Mouse (Mus musculus) thymus, postnatal 36 days (tissue): ENCODE data around the gene H2-D1.

ENCODE experiments used
- DNase-seq, 2 experiments: peaks; one replicate each; pipeline ENCODE4 v3.0.0; 2022; ENCODE audit warnings: mixed read lengths in 2 of 2

Gene H2-D1

DNA sequence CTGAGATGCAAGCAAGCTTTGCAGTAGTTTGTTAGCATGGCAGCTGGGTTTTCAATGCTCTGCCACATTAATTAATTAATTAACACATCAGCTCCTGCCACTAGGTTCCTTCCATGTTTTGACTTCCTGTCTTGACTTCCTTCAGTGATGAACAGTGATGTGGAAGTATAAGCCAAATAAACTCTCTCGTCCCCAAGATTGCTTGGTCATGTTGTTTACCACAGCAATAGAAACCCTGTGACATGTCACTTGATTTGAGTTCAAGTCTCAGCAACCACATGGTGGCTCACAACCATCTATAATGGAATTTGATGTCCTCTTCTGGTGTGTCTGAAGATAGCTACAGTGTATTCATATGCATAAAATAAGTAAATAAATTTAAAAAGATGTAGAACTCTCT is 5.2 kb upstream of the H2-D1 start:
- no peak for DNase-seq

DNA sequence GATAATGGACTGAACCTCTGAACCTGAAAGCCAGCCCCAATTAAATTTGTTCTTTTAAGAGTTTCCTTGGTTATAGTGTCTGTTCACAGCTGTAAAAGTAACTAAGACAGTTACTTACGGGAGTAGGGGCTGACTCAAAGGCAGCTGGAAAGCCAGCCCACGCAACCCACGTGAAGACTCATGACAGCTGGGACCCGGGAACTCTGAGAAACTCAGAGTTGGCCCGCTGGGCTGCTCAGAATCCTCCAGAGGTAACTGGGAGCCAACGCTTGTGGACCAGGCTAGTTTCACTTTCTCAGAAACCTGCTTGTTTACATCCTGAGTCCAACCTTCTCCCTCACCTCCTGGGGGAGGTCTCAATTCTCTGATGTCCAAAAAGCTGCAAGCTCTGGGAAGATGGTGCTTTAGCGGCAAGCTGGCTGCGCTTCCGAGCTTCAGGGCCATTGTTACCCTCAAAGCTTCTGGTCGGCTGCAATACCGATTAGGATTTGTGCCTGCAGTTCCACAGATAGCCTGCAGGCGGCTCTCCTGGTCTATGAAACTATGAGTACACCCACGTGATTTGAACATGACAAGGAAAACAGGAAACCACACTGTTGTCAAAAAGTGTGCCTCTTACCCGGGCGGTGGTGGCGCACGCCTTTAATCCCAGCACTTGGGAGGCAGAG is 4.6 kb upstream of the H2-D1 start:
- peak; percentile 93 to 95 for DNase-seq

DNA sequence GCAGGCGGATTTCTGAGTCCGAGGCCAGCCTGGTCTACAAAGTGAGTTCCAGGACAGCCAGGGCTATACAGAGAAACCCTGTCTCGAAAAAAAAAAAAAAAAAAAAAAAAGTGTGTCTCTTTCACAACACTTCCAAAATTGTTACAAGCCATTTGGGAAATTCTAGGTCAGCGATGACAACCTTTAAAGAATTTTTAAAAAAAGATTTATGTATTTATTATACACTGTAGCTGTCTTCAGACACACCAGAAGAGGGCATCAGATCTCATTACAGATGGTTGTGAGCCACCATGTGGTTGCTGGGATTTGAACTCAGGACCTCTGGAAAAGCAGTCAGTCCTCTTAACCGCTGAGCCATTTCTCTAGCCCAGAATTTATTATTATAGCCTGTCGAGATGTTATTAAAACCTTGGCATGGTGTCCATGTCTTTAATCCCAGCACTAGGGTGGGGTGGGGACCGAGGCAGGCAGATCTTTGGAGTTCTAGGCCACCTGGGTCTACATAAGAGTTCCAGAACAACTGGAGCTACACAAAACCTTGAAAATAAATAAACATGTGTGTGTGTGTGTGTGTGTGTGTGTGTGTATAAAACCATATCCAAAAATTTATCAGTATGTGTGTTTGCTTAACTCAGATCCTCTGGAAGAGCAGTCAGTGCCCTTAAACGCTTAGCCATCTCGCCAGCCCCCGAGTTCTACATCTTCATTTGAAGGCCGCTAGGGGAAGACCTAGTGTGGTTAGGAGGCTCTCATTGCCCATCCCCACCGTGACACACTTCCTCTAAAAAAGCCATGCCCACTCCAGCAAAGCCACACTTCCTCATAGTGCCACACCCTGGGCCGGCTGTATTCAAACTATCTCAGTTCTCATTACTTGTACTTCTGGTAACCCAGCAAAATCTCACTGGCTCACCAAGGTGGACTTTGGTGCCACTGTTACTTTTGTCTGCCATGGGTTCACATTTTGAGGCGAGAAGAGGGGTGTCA is 3.7 kb upstream of the H2-D1 start:
- DNase-seq: peak in 1 of 2 experiments; percentile 29

DNA sequence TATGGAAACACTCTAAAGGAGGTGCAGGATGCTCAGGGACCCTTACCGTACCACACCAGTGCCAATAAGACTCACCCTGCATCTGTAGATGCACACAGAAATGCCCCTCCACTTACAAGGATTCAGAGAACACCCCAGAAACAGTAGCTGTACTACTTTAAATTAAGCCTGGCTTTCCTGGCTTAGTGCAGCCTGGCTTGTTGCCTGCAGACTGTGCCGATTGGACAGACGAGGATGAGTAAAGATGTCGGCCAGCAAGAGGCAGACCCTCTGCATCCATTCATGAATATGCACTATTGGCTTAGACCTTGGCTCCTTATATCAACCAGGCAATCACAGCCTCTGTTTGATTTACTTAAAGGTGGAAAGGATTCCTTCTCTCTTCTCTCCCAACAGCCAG is 2.9 kb upstream of the H2-D1 start:
- DNase-seq: no peak

DNA sequence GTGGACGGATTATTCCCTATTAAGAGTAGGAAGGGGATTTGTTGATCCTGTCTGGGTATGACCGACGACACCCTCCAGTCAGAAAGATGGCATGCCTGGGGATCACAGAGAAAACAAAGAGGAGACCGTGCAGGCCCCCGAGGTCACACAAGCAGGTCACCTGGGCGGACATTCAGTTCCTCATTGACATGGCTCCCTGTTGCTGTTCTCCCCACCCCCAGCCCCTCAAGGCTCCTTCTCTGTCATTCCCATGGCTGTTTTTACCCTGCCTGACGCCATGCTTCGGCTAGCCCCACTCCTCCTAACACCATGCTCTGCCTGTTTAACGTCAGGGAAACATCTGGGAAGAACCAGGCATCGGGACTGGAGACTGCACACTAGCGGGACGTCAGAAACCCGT is 879 bp upstream of the H2-D1 start:
- DNase-seq: no peak

DNA sequence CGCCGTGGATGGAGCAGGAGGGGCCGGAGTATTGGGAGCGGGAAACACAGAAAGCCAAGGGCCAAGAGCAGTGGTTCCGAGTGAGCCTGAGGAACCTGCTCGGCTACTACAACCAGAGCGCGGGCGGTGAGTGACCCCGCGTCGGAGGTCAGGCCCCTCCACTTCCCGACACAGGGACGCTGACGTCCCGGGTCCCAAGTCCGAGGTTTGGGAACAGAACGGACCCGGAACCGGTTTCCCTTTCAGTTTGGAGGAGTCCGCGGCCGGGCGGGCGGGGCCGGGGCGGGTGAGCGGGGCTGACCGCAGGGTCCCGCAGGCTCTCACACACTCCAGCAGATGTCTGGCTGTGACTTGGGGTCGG is 973 bp downstream of the H2-D1 start:
- no peak for DNase-seq

DNA sequence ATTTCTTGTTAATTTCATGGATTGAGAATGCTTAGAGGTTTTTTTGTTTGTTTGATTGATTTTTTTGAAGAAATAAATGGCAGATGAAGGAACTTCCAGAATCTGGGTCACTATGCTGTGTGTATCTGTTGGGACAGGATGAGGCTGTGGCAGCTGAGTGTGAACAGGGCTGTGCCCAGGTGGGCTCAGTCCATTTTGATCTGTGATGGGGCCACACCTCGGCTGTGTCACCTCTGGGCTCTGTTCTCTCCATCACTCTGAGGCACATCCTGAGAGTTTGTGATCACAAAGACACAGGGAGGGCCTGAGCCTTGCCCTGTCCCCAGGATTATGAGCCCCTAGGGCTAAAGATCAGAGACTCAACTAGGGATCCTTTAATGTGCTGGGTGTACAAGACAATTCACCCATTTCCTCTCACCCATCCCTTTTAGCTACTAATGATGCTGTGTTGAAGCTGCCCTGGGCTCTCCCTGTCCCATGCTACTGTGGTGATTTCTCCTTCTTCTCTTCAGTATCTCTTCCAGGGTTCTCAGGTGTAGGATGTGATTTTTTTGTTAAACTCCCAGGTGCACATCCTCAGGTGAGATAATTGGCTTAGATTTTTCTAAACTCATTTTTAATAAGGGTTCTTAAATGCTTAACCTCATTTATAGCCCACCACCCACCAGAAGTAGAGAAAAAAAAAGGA is 5.0 kb downstream of the H2-D1 start:
- DNase-seq: no peak

DNA sequence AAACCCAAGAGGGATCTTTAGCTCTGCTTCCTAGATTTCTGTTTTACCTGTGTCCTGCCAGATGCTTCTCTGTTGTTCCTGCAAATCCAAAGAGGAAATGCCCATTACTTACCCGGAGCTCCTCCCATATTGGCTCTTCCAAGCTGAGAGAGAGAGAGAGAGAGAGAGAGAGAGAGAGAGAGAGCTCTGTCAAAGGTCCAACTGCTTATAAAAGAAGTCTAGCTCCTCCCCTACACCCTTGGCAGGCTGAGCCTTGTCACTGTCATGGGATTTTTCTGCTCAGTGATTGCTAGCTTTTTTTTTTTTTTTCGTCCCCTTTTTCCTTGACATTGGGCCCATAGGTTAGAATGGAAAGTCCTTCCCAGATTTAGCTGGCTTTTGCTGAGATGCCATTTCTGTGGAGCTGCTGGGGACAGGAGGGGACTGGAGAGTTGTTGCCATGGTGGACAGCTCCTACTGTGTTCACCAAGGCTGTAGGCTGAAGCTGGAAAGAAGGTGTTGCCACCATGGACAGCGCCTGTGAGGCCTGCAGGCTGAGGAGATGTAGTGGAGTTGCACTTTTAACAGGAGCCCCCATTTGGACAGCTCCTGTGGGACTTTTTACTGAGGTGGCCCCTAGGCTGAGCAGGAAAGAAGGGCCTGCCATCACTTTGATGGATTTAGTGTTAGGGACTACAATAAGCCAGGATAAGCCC is 7.3 kb downstream of the H2-D1 start:
- peak; percentile 35 to 40 for DNase-seq

DNA sequence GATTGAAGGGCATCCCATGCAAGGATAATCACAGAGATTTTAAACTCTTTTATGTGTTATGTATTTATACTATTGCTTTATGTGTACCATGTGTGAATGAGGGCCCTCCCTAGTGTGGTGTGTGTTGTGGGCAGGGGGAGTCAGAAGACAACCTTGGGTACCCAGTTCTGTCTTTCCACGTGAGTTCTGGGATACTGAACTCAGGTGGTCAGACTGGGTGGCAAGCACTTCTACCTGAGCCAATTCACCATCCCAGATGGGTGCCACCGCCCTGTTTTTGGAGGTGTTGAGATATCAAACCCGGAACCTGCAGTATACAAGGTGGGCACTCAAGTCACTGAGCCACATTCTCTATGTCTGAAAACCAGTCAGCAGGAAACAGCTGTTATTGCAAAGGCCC is 9.7 kb downstream of the H2-D1 start:
- no peak for DNase-seq

DNA sequence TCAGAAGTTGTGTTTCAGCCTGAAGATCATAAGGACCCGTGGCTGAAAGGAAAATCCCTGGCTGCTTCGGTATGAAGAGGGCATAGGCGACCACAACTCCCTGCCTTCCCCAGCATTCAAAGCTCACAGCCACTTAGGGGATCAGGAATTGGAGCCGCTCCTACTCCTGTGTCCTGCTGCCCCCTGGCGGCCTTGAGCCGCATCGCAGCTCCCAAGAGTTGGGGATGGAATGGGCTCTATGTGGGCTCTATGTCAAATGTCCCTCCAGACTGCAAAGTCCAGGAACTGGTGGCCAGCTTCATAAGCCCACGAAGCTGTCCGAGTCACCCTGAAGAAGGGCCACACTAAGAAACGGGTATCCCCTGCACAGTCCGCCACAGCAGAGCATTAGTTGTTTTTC is 12.2 kb downstream of the H2-D1 start:
- DNase-seq: peak; percentile 79 to 86

DNA sequence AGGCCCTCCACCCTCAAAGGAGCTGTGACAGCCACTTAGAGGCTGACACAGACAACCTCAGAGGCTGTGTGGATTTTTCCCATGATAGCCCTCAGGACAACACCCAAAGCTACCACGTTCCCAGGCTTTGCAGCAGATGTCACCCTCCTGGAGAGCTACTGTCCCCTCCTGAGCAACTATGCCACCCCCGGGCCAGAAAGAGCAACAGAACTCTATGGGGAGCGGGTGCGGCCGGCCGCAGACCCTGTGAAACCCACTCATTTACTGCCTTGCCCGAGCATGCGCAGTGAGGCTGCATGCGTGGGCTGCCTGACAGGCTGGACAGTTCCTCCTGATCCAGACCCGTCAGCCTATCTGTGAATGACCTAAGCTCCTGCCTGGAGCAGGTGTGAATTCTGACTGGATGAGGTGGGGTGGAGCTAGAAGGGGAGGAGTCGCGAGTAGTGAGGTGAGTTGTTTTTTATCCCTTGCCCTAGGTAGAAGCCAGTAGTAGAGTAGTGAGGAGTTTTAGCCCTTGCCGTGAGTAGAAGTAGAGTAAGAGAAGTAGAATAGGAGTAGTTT is 13.9 kb downstream of the H2-D1 start:
- no peak for DNase-seq

DNA sequence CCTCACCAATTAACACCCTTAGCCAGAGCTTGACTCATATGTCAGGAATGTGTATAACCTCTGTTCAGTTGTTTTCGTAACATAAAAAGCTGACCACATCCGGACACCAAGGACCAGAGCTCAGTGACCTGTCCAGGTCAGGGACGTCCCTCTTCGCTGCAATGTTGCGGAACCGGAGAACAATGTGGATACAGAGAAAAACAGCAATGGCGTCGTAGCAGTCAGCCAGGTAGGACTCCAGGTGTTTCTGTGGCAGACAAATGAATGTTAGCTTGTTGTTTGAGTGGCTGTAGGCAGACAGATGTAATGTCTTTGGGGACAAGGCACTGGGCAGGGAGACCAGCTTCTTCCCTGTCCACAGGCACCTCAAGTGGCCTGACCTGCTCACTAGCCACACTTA is 15.5 kb downstream of the H2-D1 start:
- no peak for DNase-seq

DNA sequence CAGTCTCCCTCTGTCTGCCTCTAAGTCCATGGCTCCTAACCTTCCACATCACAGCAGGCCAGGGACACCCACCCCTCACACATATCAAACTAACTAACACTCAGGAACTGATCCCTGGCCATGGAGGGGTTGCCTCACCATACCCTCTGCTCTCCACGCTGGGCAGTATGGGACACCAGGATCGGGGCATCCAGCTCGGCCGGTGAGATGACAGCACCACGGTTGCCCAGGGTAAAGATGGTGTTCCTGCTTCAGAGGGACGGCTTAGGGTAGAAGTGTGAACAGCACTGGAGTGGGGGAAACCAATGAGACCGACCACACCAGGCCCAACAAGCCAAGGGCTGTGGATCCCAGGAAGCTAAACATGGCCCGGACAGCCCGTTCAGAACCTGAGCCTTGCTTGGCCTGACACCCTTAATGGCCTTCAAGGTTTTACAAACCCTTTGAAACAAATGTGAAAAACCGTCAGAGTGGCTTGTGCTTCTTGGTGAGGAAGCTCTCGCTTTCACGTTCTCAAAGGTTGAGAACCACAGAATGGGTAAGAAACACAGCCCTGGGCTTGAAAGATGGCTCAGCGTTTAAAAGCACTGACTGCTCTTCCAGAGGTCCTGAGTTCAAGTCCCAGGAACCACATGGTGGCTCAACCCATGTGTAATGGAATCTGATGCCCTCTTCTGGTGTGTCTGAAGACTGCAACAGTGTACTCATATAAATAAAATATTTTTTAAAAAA is 16.6 kb downstream of the H2-D1 start:
- no peak for DNase-seq

DNA sequence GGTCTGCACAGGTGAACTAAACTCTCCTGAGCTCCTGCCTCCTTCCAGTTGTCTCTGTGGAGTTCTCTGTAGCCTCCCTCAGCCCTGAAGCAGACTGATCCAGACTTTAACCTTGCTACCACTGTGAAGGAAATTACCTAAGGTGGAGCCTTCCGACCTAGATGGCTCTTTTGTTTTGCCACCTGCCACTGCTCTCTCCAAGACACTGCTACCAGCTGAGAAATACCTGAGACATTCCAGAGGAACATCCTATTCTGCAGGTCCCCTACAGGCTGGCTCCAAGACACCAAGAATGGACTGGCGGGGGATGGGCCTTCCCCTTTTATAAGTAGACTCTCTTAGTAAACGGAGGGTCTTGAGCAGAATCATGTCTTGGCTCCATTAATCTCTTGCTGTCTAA is 17.7 kb downstream of the H2-D1 start:
- DNase-seq: no peak

DNA sequence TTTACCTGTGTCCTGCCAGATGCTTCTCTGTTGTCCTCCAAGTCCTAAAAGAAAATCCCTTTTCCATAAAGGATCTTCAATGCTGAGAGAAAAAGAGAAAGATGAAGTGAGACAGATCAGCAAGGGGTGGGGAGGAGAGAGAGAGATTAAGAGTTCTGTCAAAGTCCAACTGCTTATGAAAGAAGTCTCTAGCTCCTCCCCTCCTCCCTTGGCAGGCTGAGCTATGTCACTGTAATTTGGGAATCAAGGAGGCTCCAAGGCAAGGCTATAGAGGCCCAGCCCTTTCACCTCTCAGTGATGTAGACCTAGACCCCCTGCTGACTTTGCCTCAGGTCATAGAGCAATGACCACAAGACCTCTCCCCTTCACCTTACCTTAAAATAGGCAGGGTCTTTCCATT is 22.9 kb downstream of the H2-D1 start:
- no peak for DNase-seq

DNA sequence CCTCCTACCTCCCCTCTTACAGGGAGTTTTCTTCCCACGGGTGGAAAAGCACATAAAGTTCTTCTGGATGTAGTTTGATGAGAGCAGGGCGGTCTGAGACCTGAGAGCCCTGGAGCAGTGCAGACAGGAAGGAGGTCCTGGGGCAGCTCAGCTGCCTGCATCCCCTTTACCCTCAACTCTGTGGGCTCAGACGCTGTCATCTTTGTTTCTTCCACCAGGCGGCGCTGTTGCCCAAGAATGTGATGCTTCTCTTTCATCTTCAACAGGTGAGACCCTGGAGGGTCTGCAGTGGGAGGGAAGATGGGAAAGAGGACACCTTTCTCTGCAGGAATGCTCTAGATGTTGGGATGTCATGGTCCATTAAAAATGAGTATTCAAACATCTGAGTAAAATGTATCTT is 33.3 kb downstream of the H2-D1 start:
- DNase-seq: peak; percentile 84 to 90

DNA sequence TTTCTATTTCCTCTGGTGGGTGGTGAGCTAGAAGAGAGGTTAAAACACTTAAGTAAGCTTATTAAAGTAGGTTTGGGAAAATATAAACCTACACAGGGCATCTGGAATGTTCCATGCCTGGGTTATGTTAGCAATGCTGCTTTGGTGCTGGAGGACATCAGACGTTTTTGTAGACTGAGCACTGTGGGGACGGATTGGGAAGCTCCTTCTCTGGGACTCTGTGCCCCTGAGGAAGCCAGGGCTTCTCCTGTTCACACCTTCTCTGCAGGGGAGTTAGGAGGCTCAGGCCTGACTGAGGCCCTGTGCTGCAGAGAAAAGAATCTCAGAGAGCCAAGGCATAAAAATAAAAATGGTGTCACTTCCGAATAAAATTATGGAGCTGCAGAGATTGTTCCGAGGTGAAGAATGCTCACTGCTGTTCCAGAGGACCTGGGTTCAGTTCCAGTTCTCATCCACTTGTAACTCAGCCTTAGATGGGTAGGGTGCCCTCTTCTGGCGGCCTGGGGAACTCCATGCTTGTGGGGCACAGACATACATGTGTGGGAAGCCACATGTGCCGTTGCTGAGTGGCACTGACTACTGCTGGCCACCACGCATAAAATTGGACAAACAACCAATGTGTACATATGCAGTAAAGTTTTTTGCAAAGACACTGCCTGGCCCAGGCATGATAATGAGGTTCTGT is 37.9 kb downstream of the H2-D1 start:
- peak in 1 of 2 experiments; percentile 44 for DNase-seq

DNA sequence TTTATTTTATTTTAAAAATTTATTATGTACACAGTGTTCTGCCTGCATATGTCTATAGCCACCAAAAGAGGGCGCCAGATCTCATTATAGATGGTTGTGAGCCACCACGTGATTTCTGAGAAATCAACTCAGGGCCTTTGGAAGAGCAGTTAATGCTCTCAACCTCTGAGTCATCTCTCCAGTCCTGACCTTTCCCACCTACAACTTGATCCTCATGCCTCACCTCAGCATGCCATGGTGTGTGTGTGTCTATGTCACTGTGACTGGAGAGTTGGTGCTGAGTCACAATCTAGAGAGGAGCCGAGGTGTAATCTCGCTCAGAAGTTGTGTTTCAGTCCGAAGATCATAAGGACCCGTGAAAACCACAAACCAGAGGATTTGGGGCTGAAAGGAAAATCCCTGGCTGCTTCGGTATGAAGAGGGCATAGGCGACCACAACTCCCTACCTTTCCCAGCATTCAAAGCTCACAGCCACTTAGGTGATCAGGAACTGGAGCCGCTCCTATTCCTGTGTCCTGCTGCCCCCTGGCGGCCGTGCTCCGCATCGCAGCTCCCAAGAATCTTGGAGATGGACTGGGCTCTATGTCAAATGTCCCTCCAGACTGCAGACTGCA is 39.2 kb downstream of the H2-D1 start:
- peak; percentile 87 to 93 for DNase-seq

DNA sequence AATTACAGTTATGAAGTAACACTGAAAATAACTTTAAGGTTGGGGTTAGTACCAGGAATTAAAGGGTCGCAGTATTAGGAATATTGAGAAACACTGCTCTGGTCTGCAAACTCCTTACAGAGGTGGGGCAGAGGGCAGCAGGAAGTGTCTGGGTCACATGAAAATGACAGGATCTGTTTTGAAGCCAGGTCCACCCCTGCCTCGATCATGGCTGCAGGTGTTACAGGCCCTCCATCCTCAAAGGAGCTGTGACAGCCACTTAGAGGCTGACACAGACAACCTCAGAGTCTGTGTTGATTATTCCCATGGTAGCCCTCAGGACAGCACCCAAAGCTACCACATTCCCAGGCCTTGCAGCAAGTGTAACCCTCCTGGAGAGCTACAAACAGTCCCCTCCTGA is 40.7 kb downstream of the H2-D1 start:
- no peak for DNase-seq

DNA sequence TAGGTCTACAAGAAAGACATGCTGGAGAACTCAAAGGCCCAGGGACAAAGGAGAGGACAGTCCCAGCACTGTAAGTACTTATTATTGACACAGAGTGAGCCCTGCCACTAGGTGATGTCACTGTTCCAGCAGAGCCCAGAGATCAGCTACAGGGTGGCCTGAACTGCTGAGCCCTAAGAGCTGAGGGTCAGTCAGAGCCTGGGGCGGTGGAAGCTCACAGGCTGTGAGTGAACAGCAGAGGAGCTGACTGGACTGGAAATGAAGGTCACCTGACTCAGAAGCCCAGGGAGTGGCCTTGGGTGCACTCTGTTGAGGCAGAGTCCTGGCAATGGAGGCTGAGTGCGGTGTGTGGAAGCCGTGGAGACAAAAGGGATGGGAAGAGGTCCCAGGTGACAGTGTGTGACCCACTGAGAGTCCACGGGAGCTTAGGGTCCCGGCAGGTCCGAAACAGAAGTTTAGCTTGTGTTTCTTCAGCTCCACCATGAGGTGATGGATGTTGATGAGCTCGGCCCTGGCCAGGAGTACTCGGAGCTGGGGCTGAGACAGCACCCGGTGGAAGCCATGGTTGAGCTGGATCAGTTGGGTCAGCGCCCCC is 41.3 kb downstream of the H2-D1 start:
- no peak for DNase-seq

DNA sequence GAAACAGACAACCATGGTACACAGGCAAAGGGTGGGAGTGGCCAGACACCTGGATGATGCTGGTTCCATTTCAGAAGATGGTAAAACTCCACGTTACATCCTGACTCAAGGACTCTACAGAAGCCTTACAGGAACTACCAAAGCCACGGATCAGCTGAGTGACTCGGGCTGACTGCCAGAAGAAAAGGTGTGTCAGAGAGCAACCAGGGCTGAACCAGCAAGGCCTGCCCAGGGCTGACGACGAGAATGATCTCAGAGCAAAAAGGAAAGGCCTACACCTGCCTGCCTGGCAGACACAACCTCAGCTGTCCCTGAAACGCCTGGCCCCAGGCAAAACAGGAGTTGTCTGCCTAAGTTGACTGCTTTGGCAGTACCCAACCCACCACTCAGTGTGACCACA is 41.9 kb downstream of the H2-D1 start:
- DNase-seq: no peak
